Mouse (Mus musculus) C2C12 (cell line): ENCODE measurements around the gene Tsacc. TPM values are rescaled to one million over a fixed set of nuclear protein-coding genes. Genes with fewer than 3 reads are reported as not detected.

ENCODE experiments used
- H3K27me3 ChIP-seq: one replicate; pipeline ENCODE4 v1.6.1; 2011; ENCODE audit not compliant: control insufficient read depth, insufficient read depth, insufficient read length
- H3K36me3 ChIP-seq: one replicate; pipeline ENCODE4 v1.6.1; 2011; ENCODE audit not compliant: control insufficient read depth, insufficient read depth
- H3K4me3 ChIP-seq: one replicate; pipeline ENCODE4 v1.5.1; 2011; ENCODE audit warnings: mild to moderate bottlenecking, control low read depth; ENCODE audit not compliant: poor library complexity, insufficient read depth, severe bottlenecking
- H3K79me2 ChIP-seq: one replicate; pipeline ENCODE4 v1.6.1; 2011; ENCODE audit not compliant: control insufficient read depth, insufficient read depth
- H3K79me3 ChIP-seq: one replicate; pipeline ENCODE4 v1.6.1; 2011; ENCODE audit warnings: low read depth, control low read depth
- H3ac ChIP-seq: one replicate; pipeline ENCODE3; 2011; ENCODE audit warnings: low read depth; ENCODE audit not compliant: control insufficient read depth, insufficient read length
- CEBPB ChIP-seq: IDR thresholded peaks from one replicate; pipeline ENCODE4 v1.6.1; 2011; ENCODE audit warnings: low read depth, mild to moderate bottlenecking, control low read depth, moderate library complexity
- CTCF ChIP-seq: IDR thresholded peaks from one replicate; pipeline ENCODE4 v1.5.1; 2011; ENCODE audit not compliant: control insufficient read depth, insufficient read depth, insufficient read length
- FOSL1 ChIP-seq: IDR thresholded peaks from one replicate; pipeline ENCODE4 v1.8.0; 2011; ENCODE audit warnings: mild to moderate bottlenecking, low read length; ENCODE audit not compliant: poor library complexity, insufficient read depth, severe bottlenecking
- MAX ChIP-seq: IDR thresholded peaks from one replicate; pipeline ENCODE4 v1.6.1; 2011; ENCODE audit warnings: mild to moderate bottlenecking, control low read depth
- MYOD1 ChIP-seq: IDR thresholded peaks from one replicate; pipeline ENCODE4 v1.6.1; 2011; ENCODE audit warnings: low read depth; ENCODE audit not compliant: control insufficient read depth, insufficient read length
- MYOG ChIP-seq: IDR thresholded peaks from one replicate; pipeline ENCODE4 v1.6.1; 2011; ENCODE audit not compliant: control insufficient read depth, insufficient read length; ENCODE audit errors: extremely low read depth
- USF1 ChIP-seq: IDR thresholded peaks from one replicate; pipeline ENCODE4 v1.6.1; 2011; ENCODE audit warnings: low read depth, mild to moderate bottlenecking, control low read depth, moderate library complexity
- polyA plus RNA-seq: library from polyadenylated mRNA; unstranded; fragments of >200 nt; fragmentation: generic; extraction: Trizol; gene quantifications from one replicate; pipeline ENCODE4 v1.2.1, GENCODE M21; 2012; ENCODE audit warnings: missing spikeins

Tsacc gene
- polyA plus RNA-seq, 1 experiment: 2.3 TPM

DNA sequence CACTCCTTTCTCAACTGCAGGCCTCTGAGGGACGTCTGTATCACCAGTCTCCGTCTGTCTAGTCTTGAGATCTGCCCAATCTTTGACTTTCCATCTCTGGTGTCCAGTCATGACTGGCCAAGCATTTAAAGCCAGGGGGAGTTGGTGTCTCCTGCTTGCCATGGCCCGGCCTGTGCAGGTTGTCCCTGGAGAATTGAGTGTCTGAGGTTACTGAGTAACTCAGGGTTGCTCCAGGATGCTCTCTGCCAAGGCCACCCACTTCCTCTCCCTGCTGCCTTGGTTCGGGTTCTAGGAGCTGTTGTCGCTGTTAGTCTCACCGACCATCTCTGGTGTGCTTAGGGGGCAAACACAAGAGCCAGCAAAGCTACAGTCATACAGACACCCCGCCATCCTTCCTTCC lies 40.4 kb downstream of the Tsacc start:
- no peak overlapping the region for H3K4me3 ChIP-seq
- TF ChIP-seq MAX (no peak), MYOD1 (no peak), MYOG (no peak), CTCF (no peak), CEBPB (no peak), USF1 (no peak), FOSL1 (no peak)
- H3K27me3 ChIP-seq: peaks cover 68% of the 10 kb centered on the region

DNA sequence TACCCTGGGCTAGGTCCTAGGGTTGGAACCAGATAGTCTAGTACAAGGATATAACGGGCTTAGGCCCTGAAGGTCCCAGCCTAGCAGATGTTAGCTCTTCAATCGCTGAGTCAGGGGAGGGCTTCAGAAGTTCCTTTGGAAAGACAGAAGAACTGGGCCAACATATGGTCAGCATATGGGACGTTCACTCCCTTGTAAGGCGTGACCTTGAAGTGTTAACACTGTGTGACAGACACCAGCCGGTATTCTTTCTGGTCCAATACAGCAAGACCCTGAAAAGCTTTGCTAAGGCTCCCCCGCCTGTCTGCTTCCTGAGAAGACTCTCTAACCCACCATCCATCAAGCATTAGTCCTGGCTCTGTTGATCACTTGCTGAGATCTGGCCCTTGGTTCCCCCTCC lies 40.8 kb downstream of the Tsacc start:
- Histone ChIP-seq H3K27me3 (peaks cover 67% of the 10 kb centered on the region), H3K79me2 (no peaks in the 10 kb centered on the region), H3K4me3 (no peak overlapping the region), H3K36me3 (no peaks in the 10 kb centered on the region), H3K79me3 (no peaks in the 10 kb centered on the region), H3ac (no peak overlapping the region)
- no peak for TF ChIP-seq USF1
- no peak for TF ChIP-seq FOSL1
- TF ChIP-seq MAX: no peak
- TF ChIP-seq CTCF: no peak
- no peak for TF ChIP-seq MYOG
- no peak for TF ChIP-seq CEBPB
- no peak for TF ChIP-seq MYOD1

More for the DNA sequence above, 40.4 kb downstream of the Tsacc start:
- H3K79me2 ChIP-seq: no peaks in the 10 kb centered on the region
- H3K79me3 ChIP-seq: no peaks in the 10 kb centered on the region
- no peak overlapping the region for H3ac ChIP-seq
- H3K36me3 ChIP-seq: no peaks in the 10 kb centered on the region

DNA sequence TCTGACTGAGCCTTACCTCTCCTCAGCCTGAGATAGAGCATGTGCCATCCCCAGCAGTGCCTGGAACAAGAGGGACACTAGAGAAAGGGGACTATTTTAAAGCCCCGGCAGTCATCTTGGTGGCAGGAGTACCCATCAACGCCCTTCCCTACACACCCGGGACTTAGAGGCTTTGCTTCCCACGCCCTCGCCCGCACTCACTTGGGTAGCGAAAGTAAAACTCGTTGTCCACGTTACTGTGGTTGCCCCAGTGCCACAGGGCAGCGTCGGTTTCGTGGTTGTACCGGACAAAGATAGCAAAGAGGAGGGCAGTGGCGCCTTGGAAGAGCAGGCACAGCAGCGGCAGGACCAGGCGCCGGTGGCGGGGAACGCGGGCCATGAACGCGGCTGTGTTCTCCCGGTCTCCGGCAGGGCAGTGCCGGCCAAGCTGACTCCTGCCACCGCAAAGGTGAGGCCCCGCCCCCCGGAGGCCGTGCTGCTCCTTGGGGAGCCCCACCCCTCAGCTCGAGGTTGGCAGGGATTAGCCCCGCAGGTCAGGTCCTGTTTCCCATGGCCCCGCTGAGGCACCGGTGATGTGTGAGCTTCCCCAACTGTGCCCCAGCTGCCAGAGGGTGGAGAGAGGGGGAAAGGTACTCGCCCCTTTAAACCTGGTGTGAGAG lies 42.4 kb downstream of the Tsacc start, which contains the start of gene Rhbg:
TSS of gene Rhbg (minus strand) at position 442 of the 659 bp plus-strand sequence.
- Histone ChIP-seq H3K27me3 (peaks cover 63% of the 10 kb centered on the region), H3K4me3 (no peak within 1 kb of the TSS), H3K79me3 (no peaks in the 10 kb centered on the region)

DNA sequence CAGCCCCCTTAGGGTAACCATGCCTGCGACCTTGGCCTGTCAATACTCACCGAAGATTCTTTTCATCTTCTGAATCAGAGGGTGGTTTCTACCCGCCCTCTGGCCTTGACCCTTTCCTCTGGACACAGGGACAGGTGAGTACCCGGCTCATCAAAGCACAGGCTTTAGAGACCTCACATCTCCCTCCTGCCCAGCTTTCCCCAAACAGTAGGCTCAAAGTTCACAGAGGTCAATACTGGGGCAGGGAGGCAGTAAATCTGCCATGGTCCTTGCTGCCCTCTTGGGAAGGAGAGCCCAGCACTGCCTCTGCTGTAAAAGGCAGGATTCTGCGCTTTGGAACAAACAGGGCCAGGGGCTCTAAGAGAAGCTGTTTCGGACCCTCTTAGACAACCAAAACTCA lies 44.1 kb downstream of the Tsacc start:
- Histone ChIP-seq H3K79me3 (no peaks in the 10 kb centered on the region), H3K36me3 (no peaks in the 10 kb centered on the region), H3K4me3 (no peak overlapping the region), H3ac (no peak overlapping the region), H3K79me2 (no peaks in the 10 kb centered on the region), H3K27me3 (peaks cover 63% of the 10 kb centered on the region)
- no peak for TF ChIP-seq CEBPB
- TF ChIP-seq MAX: no peak
- no peak for TF ChIP-seq MYOD1
- no peak for TF ChIP-seq USF1
- TF ChIP-seq FOSL1: no peak
- no peak for TF ChIP-seq MYOG
- TF ChIP-seq CTCF: no peak

More for the DNA sequence above, 42.4 kb downstream of the Tsacc start, which contains the start of gene Rhbg:
- Histone ChIP-seq H3K36me3 (no peaks in the 10 kb centered on the region), H3K79me2 (no peaks in the 10 kb centered on the region), H3ac (peak within 1 kb of the TSS; percentile 2)
- TF ChIP-seq MYOG (no peak), CTCF (no peak), FOSL1 (no peak), MYOD1 (no peak), USF1 (no peak), MAX (no peak), CEBPB (no peak)

DNA sequence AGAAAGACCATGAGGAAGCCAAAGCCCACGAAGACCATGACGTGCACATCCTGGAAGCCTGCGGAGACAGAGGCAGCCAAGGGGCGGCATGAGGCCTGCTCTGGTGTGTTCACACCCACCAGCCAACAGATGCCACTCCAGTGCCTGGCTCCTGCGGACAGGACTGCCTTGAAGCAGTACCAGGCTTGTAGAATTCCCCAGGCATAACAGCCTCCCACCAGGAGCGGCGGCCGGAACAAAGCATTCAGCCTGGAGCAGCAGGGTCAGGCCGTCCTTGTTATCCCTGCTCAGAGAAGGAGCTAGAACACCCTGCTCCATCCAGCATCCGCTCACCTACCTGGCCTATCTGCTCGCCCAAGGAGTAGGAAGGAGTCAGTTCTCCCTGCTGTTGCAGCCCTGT lies 48.4 kb downstream of the Tsacc start:
- Histone ChIP-seq H3K79me3 (no peaks in the 10 kb centered on the region), H3K27me3 (peaks cover 46% of the 10 kb centered on the region), H3ac (no peak overlapping the region), H3K79me2 (no peaks in the 10 kb centered on the region), H3K36me3 (no peaks in the 10 kb centered on the region), H3K4me3 (no peak overlapping the region)
- TF ChIP-seq MYOD1 (no peak), MAX (no peak), CEBPB (no peak), FOSL1 (no peak), USF1 (no peak), CTCF (no peak), MYOG (no peak)

DNA sequence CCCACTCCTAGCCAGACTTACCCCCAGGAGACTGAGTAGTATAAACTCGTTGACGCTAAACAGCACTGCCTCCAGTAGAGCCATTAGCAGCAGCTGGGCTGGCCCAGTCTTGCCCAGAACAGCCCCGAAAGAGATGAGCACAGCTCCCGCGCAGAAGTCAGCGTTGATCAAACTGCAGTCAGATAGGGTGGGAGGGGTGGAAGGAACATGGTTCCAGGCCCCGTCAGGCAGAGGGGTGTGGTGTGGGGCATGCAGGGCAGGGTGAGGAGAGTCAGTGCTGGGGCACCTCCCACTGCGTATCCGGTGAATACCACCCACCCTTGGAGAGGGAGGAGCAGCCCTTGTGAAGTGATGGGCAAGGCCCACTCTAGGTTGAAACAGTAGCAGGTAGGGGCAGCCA lies 49.1 kb downstream of the Tsacc start:
- no peak for TF ChIP-seq MYOD1
- TF ChIP-seq CEBPB: no peak
- TF ChIP-seq MAX: no peak
- no peak for TF ChIP-seq FOSL1
- TF ChIP-seq USF1: no peak
- no peak for TF ChIP-seq CTCF
- no peak for TF ChIP-seq MYOG
- no peaks in the 10 kb centered on the region for H3K79me3 ChIP-seq
- H3ac ChIP-seq: no peak overlapping the region
- H3K27me3 ChIP-seq: peaks cover 39% of the 10 kb centered on the region
- H3K4me3 ChIP-seq: no peak overlapping the region
- no peaks in the 10 kb centered on the region for H3K79me2 ChIP-seq
- H3K36me3 ChIP-seq: no peaks in the 10 kb centered on the region
